Mouse (Mus musculus) megakaryocyte, embryonic 14.5 days (primary cell): Measurements from ENCODE around the gene Psmb6. TPM values are rescaled to one million over a fixed set of nuclear protein-coding genes. Genes with fewer than 3 reads are reported as not detected.
"Not testable (repeated sequence)": the region's sequence is repeated elsewhere in the genome, so short reads cannot be mapped to it uniquely, and the experiment has no call there.

Experiments used
- H3K27me3 ChIP-seq: replicated peaks from 2 replicates; pipeline ENCODE3; 2012; ENCODE audit warnings: inconsistent platforms
- H3K36me3 ChIP-seq: replicated peaks from 2 replicates; pipeline ENCODE3; 2012; ENCODE audit warnings: low read length, inconsistent platforms, mixed read lengths
- H3K4me1 ChIP-seq: 2 replicates; pipeline ENCODE4 v1.6.1; 2012; ENCODE audit warnings: inconsistent platforms
- H3K4me3 ChIP-seq: replicated peaks from 2 replicates; pipeline ENCODE3; 2012; ENCODE audit warnings: moderate library complexity, mild to moderate bottlenecking, inconsistent platforms
- H3K9me3 ChIP-seq: 2 replicates; pipeline ENCODE4 v1.6.1; 2012; ENCODE audit warnings: inconsistent platforms
- FLI1 ChIP-seq: IDR thresholded peaks from 2 replicates; pipeline ENCODE4 v1.6.1; 2012; ENCODE audit warnings: low read length, inconsistent platforms, mixed read lengths
- GATA1 ChIP-seq: IDR thresholded peaks from 3 replicates; pipeline ENCODE4 v1.6.1; 2012; ENCODE audit warnings: mixed read lengths, low read length, inconsistent platforms, borderline replicate concordance
- polyA plus RNA-seq: library from polyadenylated mRNA; stranded (reverse); fragments of >175 nt; gene quantifications from 2 replicates; pipeline ENCODE4 v1.2.3, GENCODE M21; 2012; ENCODE audit warnings: low replicate concordance; ENCODE audit not compliant: insufficient read depth

Gene Psmb6
- polyA plus RNA-seq, 1 experiment: 226 TPM

- Histone ChIP-seq H3K27me3 (peaks cover 18% of the 10 kb centered on the region), H3K36me3 (no peaks in the 10 kb centered on the region), H3K9me3 (no peaks in the 10 kb centered on the region), H3K4me1 (peaks cover 30% of the 10 kb centered on the region), H3K4me3 (no peak overlapping the region)
- TF ChIP-seq FLI1: no peak
- TF ChIP-seq GATA1: no peak
Measured at GRCm38 (mm10) chr11:70520178-70520769, 4.9 kb upstream of the Psmb6 start.

- H3K36me3 ChIP-seq: peaks cover 27% of the 10 kb centered on the region
- not testable (repeated sequence) for H3K4me3 ChIP-seq, H3K9me3 ChIP-seq
Measured at GRCm38 (mm10) chr11:70523306-70523989, 1.7 kb upstream of the Psmb6 start.

GRCm38 (mm10) chr11:70524782-70525181 lies 385 bp upstream of the Psmb6 start:
- Histone ChIP-seq H3K4me1 (peaks cover 39% of the 10 kb centered on the region), H3K27me3 (peaks cover 11% of the 10 kb centered on the region), H3K9me3 (no peaks in the 10 kb centered on the region), H3K4me3 (peak overlapping the region; percentile 95), H3K36me3 (peaks cover 33% of the 10 kb centered on the region)
- TF ChIP-seq GATA1: no peak
- TF ChIP-seq FLI1: no peak

More at GRCm38 (mm10) chr11:70523306-70523989, 1.7 kb upstream of the Psmb6 start:
- Histone ChIP-seq H3K27me3 (peaks cover 14% of the 10 kb centered on the region), H3K4me1 (peaks cover 49% of the 10 kb centered on the region)

- H3K36me3 ChIP-seq: peaks cover 33% of the 10 kb centered on the region
- peak overlapping the region; percentile 95 for H3K4me3 ChIP-seq
- no peaks in the 10 kb centered on the region for H3K9me3 ChIP-seq
- no peak for TF ChIP-seq GATA1
- TF ChIP-seq FLI1: no peak
- peaks cover 30% of the 10 kb centered on the region for H3K4me1 ChIP-seq
- peaks cover 3% of the 10 kb centered on the region for H3K27me3 ChIP-seq
Measured at GRCm38 (mm10) chr11:70525726-70526125, 559 bp downstream of the Psmb6 start.

- Histone ChIP-seq H3K9me3 (no peaks in the 10 kb centered on the region), H3K36me3 (peaks cover 33% of the 10 kb centered on the region), H3K4me3 (peak overlapping the region; percentile 95), H3K4me1 (peaks cover 29% of the 10 kb centered on the region), H3K27me3 (peaks cover 2% of the 10 kb centered on the region)
- TF ChIP-seq GATA1 (no peak), FLI1 (no peak)
Measured at GRCm38 (mm10) chr11:70526211-70526610, 1.0 kb downstream of the Psmb6 start.

DNA sequence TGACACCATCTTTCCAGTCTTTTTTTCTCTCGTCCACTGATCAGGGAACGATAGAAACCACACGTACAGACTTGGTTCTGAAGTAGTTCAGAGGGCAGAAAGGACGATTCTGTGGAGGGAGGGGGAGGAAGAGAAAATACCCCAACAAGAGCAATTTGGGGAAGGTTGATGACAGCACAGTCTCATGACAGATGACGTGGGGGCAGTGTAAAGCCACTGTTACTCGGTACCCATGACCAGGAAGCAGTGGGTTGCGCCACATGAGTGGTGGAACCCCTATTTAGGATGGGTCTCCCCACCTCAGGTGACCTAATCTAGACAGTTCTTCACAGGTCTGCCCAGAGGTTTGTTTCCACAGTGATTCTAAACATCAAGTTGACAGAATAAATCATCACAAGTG lies 3.4 kb downstream of the Psmb6 start:
- H3K4me1 ChIP-seq: peaks cover 39% of the 10 kb centered on the region
- peaks cover 33% of the 10 kb centered on the region for H3K36me3 ChIP-seq
- TF ChIP-seq GATA1: no peak
- no peak for TF ChIP-seq FLI1
- H3K4me3 ChIP-seq: no peak overlapping the region
- H3K9me3 ChIP-seq: no peaks in the 10 kb centered on the region
- peaks cover 8% of the 10 kb centered on the region for H3K27me3 ChIP-seq

DNA sequence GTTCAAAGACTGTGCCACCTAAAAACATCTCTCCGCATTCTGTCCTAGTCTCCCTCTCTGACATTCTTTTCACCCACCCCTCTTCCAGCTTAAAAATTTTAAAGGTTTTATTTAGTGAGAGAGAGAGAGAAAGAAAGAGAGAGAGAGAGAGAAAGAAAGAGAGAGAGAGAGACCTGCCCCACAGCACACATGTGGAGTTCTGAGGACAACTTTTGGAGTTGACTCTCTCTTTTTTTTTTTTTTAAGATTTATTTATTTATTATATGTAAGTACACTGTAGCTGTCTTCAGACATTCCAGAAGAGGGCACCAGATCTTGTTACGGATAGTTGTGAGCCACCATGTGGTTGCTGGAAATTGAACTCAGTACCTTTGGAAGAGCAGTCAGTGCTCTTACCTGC lies 5.9 kb downstream of the Psmb6 start:
- Histone ChIP-seq H3K36me3 (peaks cover 30% of the 10 kb centered on the region), H3K4me1 (peaks cover 51% of the 10 kb centered on the region)
- H3K9me3 ChIP-seq, H3K4me3 ChIP-seq, H3K27me3 ChIP-seq: not testable (repeated sequence)

DNA sequence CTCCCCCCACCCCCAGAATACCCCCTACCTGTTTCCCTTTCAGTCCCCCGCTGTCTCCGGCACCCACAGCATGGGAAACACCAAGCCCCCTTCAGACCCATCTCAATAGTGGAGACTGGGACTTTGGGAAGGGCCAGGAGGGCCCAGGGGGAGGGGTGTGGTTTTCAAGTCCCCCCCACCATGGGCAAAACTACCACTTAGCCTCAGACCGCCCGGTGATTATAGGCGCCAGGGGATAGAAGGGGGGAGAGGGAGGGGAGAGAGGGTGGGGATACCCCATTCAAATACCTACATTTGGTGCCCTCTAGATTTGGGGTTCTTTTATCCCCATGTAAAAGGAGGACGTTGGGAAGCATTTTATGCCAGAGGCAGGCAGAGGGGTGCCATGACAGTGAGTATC lies 7.7 kb downstream of the Psmb6 start, which contains the start of gene Gm40193:
TSS of gene Gm40193 (minus strand) at position 101 of the 400 bp plus-strand sequence.
- Histone ChIP-seq H3K4me1 (peaks cover 55% of the 10 kb centered on the region), H3K4me3 (no peak within 1 kb of the TSS), H3K9me3 (no peaks in the 10 kb centered on the region), H3K27me3 (peaks cover 9% of the 10 kb centered on the region), H3K36me3 (peaks cover 13% of the 10 kb centered on the region)
- TF ChIP-seq FLI1 (no peak), GATA1 (no peak)

DNA sequence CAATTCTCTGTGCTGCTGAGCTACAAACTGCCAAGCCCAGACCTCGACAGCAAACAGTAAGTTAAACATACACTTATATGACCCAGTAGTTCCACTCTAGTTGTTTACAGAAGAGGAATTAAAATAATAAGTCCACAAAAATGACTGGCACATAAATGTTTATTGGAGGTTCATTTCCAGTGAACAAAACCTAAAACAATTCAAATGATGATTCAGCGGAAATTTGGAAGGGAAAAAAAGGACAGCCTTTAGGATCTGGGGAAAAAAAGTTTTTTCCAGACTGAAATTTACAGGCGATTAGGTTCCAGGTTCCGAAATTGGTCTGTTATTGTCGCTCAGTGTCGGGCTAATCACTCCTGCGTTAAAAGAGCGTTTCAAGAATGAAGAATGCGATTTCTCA lies 14.3 kb downstream of the Psmb6 start:
- H3K4me1 ChIP-seq: peaks cover 62% of the 10 kb centered on the region
- TF ChIP-seq GATA1 (no peak), FLI1 (no peak)
- H3K9me3 ChIP-seq: no peaks in the 10 kb centered on the region
- H3K4me3 ChIP-seq: peak overlapping the region; percentile 90
- no peaks in the 10 kb centered on the region for H3K36me3 ChIP-seq
- peaks cover 39% of the 10 kb centered on the region for H3K27me3 ChIP-seq

GRCm38 (mm10) chr11:70539877-70540587 lies 14.9 kb downstream of the Psmb6 start, which contains the start of gene Pld2:
TSS of gene Pld2 (plus strand) at chr11:70540064.
- peaks cover 42% of the 10 kb centered on the region for H3K27me3 ChIP-seq
- TF ChIP-seq GATA1 (no peak), FLI1 (no peak)

More at GRCm38 (mm10) chr11:70539877-70540587, 14.9 kb downstream of the Psmb6 start, which contains the start of gene Pld2:
- no peaks in the 10 kb centered on the region for H3K36me3 ChIP-seq
- no peaks in the 10 kb centered on the region; the same call in 1 of the 2 replicates for H3K9me3 ChIP-seq
- peak within 1 kb of the TSS; percentile 90 for H3K4me3 ChIP-seq
- peaks cover 61% of the 10 kb centered on the region for H3K4me1 ChIP-seq
